Mouse (Mus musculus): ENCODE data around the gene Rassf8.

The Rassf8 gene

GRCm38 (mm10) chr6:145779383-145779782, 32.8 kb downstream of the Rassf8 start:
- DNase-seq (ENCODE audit: low spot score): no peak

- DNase-seq (ENCODE audit: low spot score): no peak
These were observed 33.7 kb downstream of the Rassf8 start for GRCm38 (mm10) chr6:145780180-145780802.

GRCm38 (mm10) chr6:145781256-145781655, 34.7 kb downstream of the Rassf8 start:
- no peak for DNase-seq (ENCODE audit: low spot score)

- no peak for DNase-seq (ENCODE audit: low spot score)
These were observed 35.4 kb downstream of the Rassf8 start for GRCm38 (mm10) chr6:145781966-145782365.

GRCm38 (mm10) chr6:145787311-145787710, 40.8 kb downstream of the Rassf8 start:
- DNase-seq (ENCODE audit: low spot score): no peak

- DNase-seq (ENCODE audit: low spot score): no peak
These were observed 43.2 kb downstream of the Rassf8 start for GRCm38 (mm10) chr6:145789738-145790137.

- DNase-seq (ENCODE audit: low spot score): no peak
These were observed 45.8 kb downstream of the Rassf8 start for GRCm38 (mm10) chr6:145792373-145792772.

- DNase-seq (ENCODE audit: low spot score): peak; percentile 49
These were observed 46.6 kb downstream of the Rassf8 start for GRCm38 (mm10) chr6:145793109-145793593.

GRCm38 (mm10) chr6:145794671-145795070, 48.1 kb downstream of the Rassf8 start:
- no peak for DNase-seq (ENCODE audit: low spot score)

- no peak for DNase-seq (ENCODE audit: low spot score)
These were observed 49.9 kb downstream of the Rassf8 start for GRCm38 (mm10) chr6:145796191-145797023.

GRCm38 (mm10) chr6:145797692-145798091, 51.1 kb downstream of the Rassf8 start:
- no peak for DNase-seq (ENCODE audit: low spot score)

- no peak for DNase-seq (ENCODE audit: low spot score)
These were observed 55.4 kb downstream of the Rassf8 start for GRCm38 (mm10) chr6:145801796-145802488.

GRCm38 (mm10) chr6:145802881-145803280, 56.3 kb downstream of the Rassf8 start:
- no peak for DNase-seq (ENCODE audit: low spot score)

- no peak for DNase-seq (ENCODE audit: low spot score)
These were observed 57.7 kb downstream of the Rassf8 start for GRCm38 (mm10) chr6:145804276-145804675.

GRCm38 (mm10) chr6:145806784-145807183, 60.2 kb downstream of the Rassf8 start:
- no peak for DNase-seq (ENCODE audit: low spot score)

GRCm38 (mm10) chr6:145807929-145808328, 61.4 kb downstream of the Rassf8 start:
- no peak for DNase-seq (ENCODE audit: low spot score)

GRCm38 (mm10) chr6:145809566-145809965, 63.0 kb downstream of the Rassf8 start:
- no peak for DNase-seq (ENCODE audit: low spot score)

GRCm38 (mm10) chr6:145810015-145810414, 63.5 kb downstream of the Rassf8 start:
- no peak for DNase-seq (ENCODE audit: low spot score)

- DNase-seq (ENCODE audit: low spot score): no peak
These were observed 64.6 kb downstream of the Rassf8 start for GRCm38 (mm10) chr6:145811174-145811573.

- DNase-seq (ENCODE audit: low spot score): no peak
These were observed 68.7 kb downstream of the Rassf8 start for GRCm38 (mm10) chr6:145815200-145815599.

GRCm38 (mm10) chr6:145819151-145819550, 72.6 kb downstream of the Rassf8 start:
- DNase-seq (ENCODE audit: low spot score): no peak

- DNase-seq (ENCODE audit: low spot score): no peak
These were observed 75.7 kb downstream of the Rassf8 start for GRCm38 (mm10) chr6:145822218-145822617.

- DNase-seq (ENCODE audit: low spot score): no peak
These were observed 76.6 kb downstream of the Rassf8 start for GRCm38 (mm10) chr6:145823103-145823502.

All from ovary, postnatal 14 days (tissue).